Mouse (Mus musculus) limb, embryonic 15.5 days (tissue): ENCODE measurements around the gene Ndufs6. TPM values are rescaled to one million over a fixed set of nuclear protein-coding genes. Genes with fewer than 3 reads are reported as not detected.

Source experiments
- ATAC-seq: fragments of 200-750 bp; cut with Nextera tagmentation; 2 replicates; pipeline ENCODE4 v1.8.0; 2017; ENCODE audit warnings: low read depth, moderate TSS enrichment; ENCODE audit not compliant: insufficient number of reproducible peaks, low FRiP score, low TSS enrichment
- H3K27ac ChIP-seq: fragments of 300-500 bp; sonication (generic); 2 replicates; pipeline ENCODE4 v1.5.1; 2015; ENCODE audit warnings: moderate library complexity, mild to moderate bottlenecking, inconsistent platforms
- H3K27me3 ChIP-seq: fragments of 300-500 bp; sonication (generic); 2 replicates; pipeline ENCODE4 v1.6.1; 2015; ENCODE audit warnings: inconsistent platforms
- H3K36me3 ChIP-seq: fragments of 300-500 bp; sonication (generic); 2 replicates; pipeline ENCODE4 v1.6.1; 2015; ENCODE audit warnings: inconsistent platforms
- H3K4me1 ChIP-seq: fragments of 300-500 bp; sonication (generic); 2 replicates; pipeline ENCODE4 v1.6.1; 2015; ENCODE audit warnings: inconsistent platforms
- H3K4me2 ChIP-seq: fragments of 300-500 bp; sonication (generic); 2 replicates; pipeline ENCODE4 v1.6.1; 2015; ENCODE audit warnings: mild to moderate bottlenecking, inconsistent platforms
- H3K4me3 ChIP-seq: fragments of 300-500 bp; sonication (generic); 2 replicates; pipeline ENCODE4 v1.5.1; 2015; ENCODE audit warnings: mild to moderate bottlenecking, inconsistent platforms
- H3K9ac ChIP-seq: fragments of 300-500 bp; sonication (generic); 2 replicates; pipeline ENCODE4 v1.6.1; 2015; ENCODE audit warnings: inconsistent platforms
- H3K9me3 ChIP-seq: fragments of 300-500 bp; sonication (generic); 2 replicates; pipeline ENCODE4 v1.6.1; 2016; ENCODE audit warnings: inconsistent platforms
- WGBS: fragments of 180-500 bp; shearing (Covaris S2); methylation state at CpG from one replicate; pipeline ENCODE4 v1.1.7; 2015; 5-methylcytosine and 5-hydroxymethylcytosine counted together
- polyA plus RNA-seq: library from polyadenylated mRNA; unstranded; fragments of >200 nt; fragmentation: Nextera tagmentation; extraction: Ambion mirVana; gene quantifications from 2 replicates; pipeline ENCODE4 v1.2.1, GENCODE M21; 2015

The Ndufs6 gene
- polyA plus RNA-seq, 1 experiment from 2014 or later: 358 TPM

DNA sequence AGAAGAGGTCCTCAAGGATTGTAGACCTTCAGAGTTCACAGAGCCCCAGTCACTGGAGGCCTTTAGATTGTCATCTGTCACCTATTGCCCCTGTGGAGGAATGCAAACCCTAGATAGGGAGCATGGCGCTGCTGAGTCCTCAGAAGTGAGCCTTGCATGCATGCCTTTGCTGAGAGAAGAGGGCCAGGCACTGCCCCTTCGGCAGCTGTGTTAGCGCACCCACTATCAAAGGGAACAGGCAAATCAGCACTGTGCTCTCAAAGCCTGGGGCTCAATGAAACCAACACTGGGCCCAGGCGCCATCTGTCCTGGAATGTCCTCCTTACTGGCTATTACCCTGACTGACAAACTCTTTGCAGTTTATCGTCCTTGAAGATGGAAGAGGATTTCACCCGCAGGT, 23.6 kb downstream of the Ndufs6 start:
- H3K27ac ChIP-seq: no peak overlapping the region
- H3K4me3 ChIP-seq: no peak overlapping the region
- H3K27me3 ChIP-seq: peaks cover 6% of the 10 kb centered on the region; the same call in 1 of the 2 replicates
- no peak for ATAC-seq
- H3K36me3 ChIP-seq: no peaks in the 10 kb centered on the region
- H3K9me3 ChIP-seq: no peaks in the 10 kb centered on the region
- H3K9ac ChIP-seq: no peak overlapping the region
- no peaks in the 10 kb centered on the region for H3K4me1 ChIP-seq
- no peak overlapping the region for H3K4me2 ChIP-seq
- 44% methylated on average over 6 of the region's 6 CpGs for WGBS

DNA sequence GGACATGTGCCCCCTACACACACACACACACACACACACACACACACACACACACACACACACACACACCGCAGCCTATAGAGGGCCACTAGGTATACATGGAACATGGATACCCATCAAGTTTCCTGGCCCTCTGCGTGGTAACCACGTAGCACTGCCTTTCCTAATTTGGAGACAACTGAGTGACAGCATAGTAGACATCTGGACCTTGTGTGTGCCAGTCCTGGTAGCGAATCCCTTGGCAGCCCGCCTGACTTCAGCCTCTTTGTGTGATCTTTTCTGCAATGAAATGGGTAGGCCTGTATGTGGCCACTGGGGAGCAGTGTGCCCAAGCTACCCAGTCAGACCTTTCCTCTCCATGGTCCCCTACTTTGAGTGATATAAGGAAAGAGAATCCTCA, 29.0 kb downstream of the Ndufs6 start:
- H3K9me3 ChIP-seq: no peaks in the 10 kb centered on the region
- no peaks in the 10 kb centered on the region for H3K27me3 ChIP-seq
- H3K4me1 ChIP-seq: no peaks in the 10 kb centered on the region
- no peaks in the 10 kb centered on the region for H3K36me3 ChIP-seq
- H3K4me2 ChIP-seq: no peak overlapping the region
- H3K4me3 ChIP-seq: no peak overlapping the region
- 90% methylated on average over 5 of the region's 5 CpGs for WGBS
- no peak overlapping the region for H3K9ac ChIP-seq
- no peak for ATAC-seq
- H3K27ac ChIP-seq: no peak overlapping the region

DNA sequence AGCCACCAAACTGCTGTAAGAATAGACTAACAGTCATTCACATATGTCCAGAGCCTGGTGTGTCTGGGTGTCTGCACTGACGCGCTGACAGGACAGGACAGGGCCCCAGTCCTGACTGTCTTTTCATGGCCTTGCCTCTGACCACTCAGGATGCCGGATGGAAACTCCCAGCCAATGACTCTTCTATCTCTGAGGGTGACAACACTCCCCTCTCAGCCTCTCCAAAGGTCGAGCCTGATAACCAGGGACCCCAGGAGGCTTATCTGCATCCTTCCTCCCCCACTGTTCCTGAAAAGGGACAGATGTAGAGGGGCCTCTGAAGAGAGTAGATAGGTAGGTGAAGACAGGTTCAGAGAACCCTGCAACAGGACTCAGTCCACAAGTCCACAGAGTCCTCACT, 29.6 kb downstream of the Ndufs6 start:
- no peaks in the 10 kb centered on the region for H3K36me3 ChIP-seq
- H3K4me1 ChIP-seq: no peaks in the 10 kb centered on the region
- no peak overlapping the region for H3K9ac ChIP-seq
- no peak overlapping the region for H3K27ac ChIP-seq
- no peaks in the 10 kb centered on the region for H3K27me3 ChIP-seq
- H3K4me2 ChIP-seq: no peak overlapping the region
- no peak for ATAC-seq
- H3K4me3 ChIP-seq: no peak overlapping the region
- no peaks in the 10 kb centered on the region for H3K9me3 ChIP-seq
- 76% methylated on average over 4 of the region's 4 CpGs for WGBS

DNA sequence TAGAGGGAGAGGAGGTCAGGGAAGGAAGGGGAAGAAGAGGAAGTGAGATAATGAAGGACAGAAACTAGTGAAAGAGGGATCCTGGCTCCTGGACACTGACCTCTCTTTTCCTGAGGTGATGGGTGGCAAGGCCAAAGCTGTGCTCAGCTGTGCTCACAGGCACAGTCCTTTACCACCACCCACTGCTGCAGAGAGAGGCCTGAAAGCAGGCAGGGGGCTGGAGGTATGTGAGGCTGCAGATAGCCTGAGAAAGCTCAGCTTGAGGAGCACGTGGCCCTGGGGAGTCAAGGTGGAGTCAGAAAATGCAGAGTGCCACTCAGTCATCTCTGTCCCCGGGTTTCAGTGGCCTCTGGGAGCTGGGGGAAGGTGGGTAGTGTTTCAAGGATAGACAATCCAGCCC, 37.2 kb downstream of the Ndufs6 start:
- Histone ChIP-seq H3K27me3 (no peaks in the 10 kb centered on the region), H3K4me1 (no peaks in the 10 kb centered on the region), H3K27ac (no peak overlapping the region), H3K4me3 (no peak overlapping the region), H3K9ac (no peak overlapping the region), H3K36me3 (no peaks in the 10 kb centered on the region), H3K9me3 (no peaks in the 10 kb centered on the region), H3K4me2 (no peak overlapping the region)
- whole genome bisulfite sequencing: 22% methylated on average over 2 of the region's 2 CpGs
- ATAC-seq: no peak

DNA sequence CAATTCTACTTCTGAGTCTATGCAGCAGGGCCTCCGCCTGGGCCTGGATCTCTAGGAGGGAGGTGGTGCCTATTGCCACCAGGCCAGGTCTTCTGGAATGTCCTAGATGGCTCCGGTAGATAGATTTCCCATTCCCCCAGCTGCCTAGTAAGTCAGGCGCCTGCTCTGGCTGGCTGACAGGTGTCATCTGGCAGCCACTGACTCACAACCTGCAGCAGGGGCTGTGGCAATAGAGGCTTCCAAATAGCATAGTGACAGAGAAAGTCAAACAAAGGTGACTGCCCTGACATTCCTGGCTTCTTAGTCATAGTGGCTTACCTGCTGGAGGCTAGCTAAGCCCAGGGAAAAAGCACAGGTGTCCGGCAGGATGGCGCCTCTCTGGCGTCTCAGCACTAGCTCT, 38.1 kb downstream of the Ndufs6 start:
- H3K27ac ChIP-seq: no peak overlapping the region
- H3K4me2 ChIP-seq: no peak overlapping the region
- no peaks in the 10 kb centered on the region for H3K27me3 ChIP-seq
- H3K4me3 ChIP-seq: no peak overlapping the region
- H3K9ac ChIP-seq: no peak overlapping the region
- no peaks in the 10 kb centered on the region for H3K36me3 ChIP-seq
- H3K4me1 ChIP-seq: no peaks in the 10 kb centered on the region
- ATAC-seq: no peak
- no peaks in the 10 kb centered on the region for H3K9me3 ChIP-seq
- WGBS: 68% methylated on average over 6 of the region's 6 CpGs

DNA sequence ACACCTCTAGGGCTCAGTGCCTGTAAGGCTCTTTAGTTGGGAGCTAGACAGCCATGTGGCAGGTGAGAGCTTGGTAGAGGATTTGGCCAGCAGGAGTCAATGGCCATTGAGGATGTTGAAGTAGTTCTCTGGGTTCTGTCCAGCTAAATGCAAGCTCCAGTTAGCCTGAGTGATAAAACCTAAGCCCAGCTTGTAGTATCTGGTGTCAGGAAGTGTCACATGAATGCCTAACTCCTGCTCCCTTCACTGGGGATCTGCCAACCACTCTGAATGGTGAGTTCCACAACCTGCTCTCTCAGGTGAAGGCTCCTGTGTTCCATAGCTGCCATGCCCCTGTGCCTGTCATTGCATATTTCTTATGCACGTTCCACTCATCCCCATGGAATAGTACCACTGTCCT, 44.8 kb downstream of the Ndufs6 start:
- Histone ChIP-seq H3K27ac (no peak overlapping the region), H3K9me3 (no peaks in the 10 kb centered on the region), H3K4me1 (no peaks in the 10 kb centered on the region), H3K27me3 (no peaks in the 10 kb centered on the region), H3K4me2 (no peak overlapping the region), H3K36me3 (no peaks in the 10 kb centered on the region), H3K9ac (no peak overlapping the region), H3K4me3 (no peak overlapping the region)
- ATAC-seq: no peak
- 92% methylated on average over 1 of the region's 1 CpGs for WGBS

DNA sequence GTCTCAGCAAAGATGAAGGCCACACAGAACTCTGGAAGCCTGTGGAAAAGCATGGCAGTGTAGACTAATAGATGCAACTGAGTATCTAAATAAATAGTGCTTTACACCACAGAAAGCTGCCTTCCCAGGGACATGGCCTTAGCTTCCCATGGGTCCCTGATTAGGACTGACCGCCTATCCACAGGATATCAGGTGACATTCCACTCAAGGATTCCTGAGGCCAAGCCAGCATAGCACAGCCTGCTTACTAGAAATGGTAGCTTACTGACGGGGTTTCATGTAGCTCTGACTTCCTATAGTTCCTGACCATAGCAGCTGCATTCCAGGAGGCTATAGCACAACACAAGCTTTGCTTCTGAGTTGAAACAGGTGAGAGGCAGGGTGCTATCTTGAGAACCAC, 45.9 kb downstream of the Ndufs6 start:
- no peaks in the 10 kb centered on the region for H3K27me3 ChIP-seq
- H3K4me3 ChIP-seq: no peak overlapping the region
- H3K9ac ChIP-seq: no peak overlapping the region
- no peaks in the 10 kb centered on the region for H3K4me1 ChIP-seq
- no peak overlapping the region for H3K27ac ChIP-seq
- no peak for ATAC-seq
- 69% methylated on average over 2 of the region's 2 CpGs for WGBS
- H3K9me3 ChIP-seq: no peaks in the 10 kb centered on the region
- H3K4me2 ChIP-seq: no peak overlapping the region
- H3K36me3 ChIP-seq: no peaks in the 10 kb centered on the region

DNA sequence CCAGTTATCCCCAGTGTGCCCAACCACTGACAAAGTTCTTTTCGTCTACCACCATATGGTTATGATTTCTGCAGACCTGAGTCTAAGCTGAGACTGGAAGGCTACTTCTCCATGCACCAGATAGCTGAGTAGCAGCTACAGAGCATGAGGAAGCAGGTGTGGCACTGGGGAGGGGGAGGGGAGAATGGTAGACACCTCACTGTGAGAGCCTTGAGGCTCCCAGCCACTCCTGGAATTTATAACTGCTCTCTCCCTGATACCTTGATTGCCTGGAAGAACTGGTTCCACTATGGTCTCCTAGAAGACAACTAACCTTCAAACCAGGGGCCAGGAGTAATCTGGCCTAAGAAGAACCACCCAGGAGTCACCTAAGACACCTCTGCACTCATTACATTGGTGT, 49.1 kb downstream of the Ndufs6 start:
- Histone ChIP-seq H3K27ac (no peak overlapping the region), H3K4me2 (no peak overlapping the region), H3K36me3 (no peaks in the 10 kb centered on the region), H3K9me3 (no peaks in the 10 kb centered on the region), H3K9ac (no peak overlapping the region), H3K27me3 (peaks cover 20% of the 10 kb centered on the region), H3K4me3 (no peak overlapping the region), H3K4me1 (no peaks in the 10 kb centered on the region)
- 27% methylated on average over 1 of the region's 1 CpGs for WGBS
- ATAC-seq: no peak

DNA sequence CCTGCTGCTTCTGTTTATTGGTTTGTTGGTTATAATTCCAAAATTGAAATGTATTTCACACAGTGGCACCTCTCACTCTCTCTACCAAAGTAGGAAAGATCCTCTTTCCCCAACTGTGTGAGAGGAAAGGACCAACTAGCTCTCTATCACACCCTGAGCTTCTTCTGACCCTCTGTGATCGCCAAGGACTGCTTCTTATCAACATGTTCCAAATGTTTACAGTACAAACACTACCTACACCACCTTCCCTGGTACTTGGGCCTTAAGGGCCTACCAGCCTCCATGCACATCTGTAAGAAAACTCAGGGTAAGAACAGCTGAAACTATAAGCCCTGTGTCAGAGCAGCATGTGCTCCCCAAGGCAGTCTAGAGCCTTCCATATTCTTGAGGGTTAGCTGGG, 50.5 kb downstream of the Ndufs6 start:
- no peaks in the 10 kb centered on the region for H3K9me3 ChIP-seq
- peaks cover 34% of the 10 kb centered on the region for H3K27me3 ChIP-seq
- WGBS: 54% methylated on average over 1 of the region's 1 CpGs
- H3K4me3 ChIP-seq: no peak overlapping the region
- H3K4me1 ChIP-seq: no peaks in the 10 kb centered on the region
- no peak overlapping the region for H3K9ac ChIP-seq
- H3K4me2 ChIP-seq: no peak overlapping the region
- ATAC-seq: no peak
- H3K27ac ChIP-seq: no peak overlapping the region
- H3K36me3 ChIP-seq: no peaks in the 10 kb centered on the region

DNA sequence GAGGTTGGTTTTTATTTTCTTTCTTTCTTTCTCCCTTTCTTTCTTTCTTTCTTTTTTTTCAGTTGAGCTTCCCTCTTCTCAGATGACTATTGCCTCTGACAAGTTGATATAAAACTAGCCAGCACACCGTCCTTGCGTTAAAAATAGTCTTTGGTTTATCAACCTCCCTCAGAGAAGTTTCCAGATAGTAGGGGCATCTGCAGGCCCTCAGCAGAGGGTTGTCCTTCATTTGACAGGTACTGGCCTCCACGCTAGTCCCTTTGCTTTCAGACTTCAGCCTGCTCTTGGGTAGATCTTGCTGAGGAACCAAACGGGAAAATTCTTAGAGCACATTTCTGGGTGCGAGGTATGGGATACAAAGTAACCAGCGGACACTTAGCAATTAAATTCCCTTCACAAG, 51.0 kb downstream of the Ndufs6 start:
- no peak overlapping the region for H3K4me3 ChIP-seq
- peaks cover 38% of the 10 kb centered on the region for H3K27me3 ChIP-seq
- H3K9ac ChIP-seq: no peak overlapping the region
- WGBS: 77% methylated on average over 6 of the region's 6 CpGs
- no peak for ATAC-seq
- no peaks in the 10 kb centered on the region for H3K36me3 ChIP-seq
- H3K4me1 ChIP-seq: peaks cover 1% of the 10 kb centered on the region; the same call in 1 of the 2 replicates
- H3K27ac ChIP-seq: no peak overlapping the region
- no peaks in the 10 kb centered on the region for H3K9me3 ChIP-seq
- no peak overlapping the region for H3K4me2 ChIP-seq

DNA sequence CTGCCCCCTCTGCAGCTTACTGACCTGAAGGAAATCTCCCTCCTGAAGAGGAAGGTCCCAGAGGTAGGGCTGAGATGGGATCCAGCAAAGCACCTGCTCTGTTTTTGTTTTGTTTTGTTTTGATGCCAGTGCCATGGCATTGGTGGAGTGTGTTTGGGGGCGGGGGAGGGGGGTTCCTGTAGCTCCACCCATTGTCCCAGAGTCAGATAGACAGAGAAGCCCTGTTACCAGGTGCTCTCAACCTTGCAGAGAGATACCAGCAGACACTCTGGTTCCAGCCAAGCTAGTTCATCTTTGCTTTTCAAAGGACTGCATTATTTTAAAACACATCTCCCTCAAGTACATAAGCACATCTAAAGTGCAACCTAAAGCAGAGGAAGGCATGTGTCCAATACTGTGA, 54.8 kb downstream of the Ndufs6 start:
- peaks cover 77% of the 10 kb centered on the region for H3K27me3 ChIP-seq
- H3K4me2 ChIP-seq: no peak overlapping the region
- no peak overlapping the region for H3K4me3 ChIP-seq
- ATAC-seq: no peak
- H3K36me3 ChIP-seq: no peaks in the 10 kb centered on the region
- no peak overlapping the region for H3K9ac ChIP-seq
- peaks cover 22% of the 10 kb centered on the region for H3K4me1 ChIP-seq
- WGBS: 31% methylated on average over 1 of the region's 1 CpGs
- no peaks in the 10 kb centered on the region for H3K9me3 ChIP-seq
- H3K27ac ChIP-seq: no peak overlapping the region

DNA sequence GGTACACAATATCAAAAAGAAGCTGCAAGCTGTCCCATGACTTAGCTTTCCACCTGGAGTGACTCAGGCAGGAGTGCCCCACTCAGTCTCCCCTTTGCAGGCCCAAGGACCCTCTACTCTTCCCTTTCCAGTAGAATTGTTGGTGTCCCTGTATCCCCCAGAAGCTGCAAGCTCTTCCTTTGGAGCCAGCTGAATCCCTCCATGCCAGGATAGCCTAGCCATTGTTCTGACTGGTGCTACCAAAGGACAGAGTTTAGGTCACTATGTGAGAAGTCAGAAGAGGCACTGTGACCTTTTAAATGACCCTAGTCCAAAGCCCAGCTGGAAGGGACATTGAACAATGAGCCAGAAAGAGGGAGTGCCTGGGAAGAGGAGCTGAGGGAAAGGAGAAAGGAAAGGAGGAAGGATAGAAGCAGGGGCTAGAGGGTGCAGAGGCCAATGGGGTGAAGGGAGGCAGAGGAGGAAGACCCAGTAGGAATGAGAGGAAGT, 55.5 kb downstream of the Ndufs6 start:
- H3K9ac ChIP-seq: no peak overlapping the region
- no peak overlapping the region for H3K27ac ChIP-seq
- no peak overlapping the region for H3K4me2 ChIP-seq
- H3K4me3 ChIP-seq: no peak overlapping the region
- no peak for ATAC-seq
- H3K4me1 ChIP-seq: peaks cover 26% of the 10 kb centered on the region
- H3K27me3 ChIP-seq: peaks cover 84% of the 10 kb centered on the region
- H3K36me3 ChIP-seq: no peaks in the 10 kb centered on the region
- no peaks in the 10 kb centered on the region for H3K9me3 ChIP-seq
